Mouse (Mus musculus) telencephalon, adult 2 months (tissue): ENCODE results near the gene Idh3g.

Experiments
- DNase-seq: peaks from one replicate; pipeline ENCODE4 v3.0.0-alpha.2; 2011; ENCODE audit warnings: low read depth, low spot score

The Idh3g gene

GRCm38 (mm10) chrX:73786364-73787224 lies at the start of gene Idh3g, which contains the start of gene Ssr4:
Gene Idh3g, minus strand, starts transcription at chrX:73786897.
Gene Ssr4, plus strand, starts transcription at chrX:73787028.
- peak; percentile 96 for DNase-seq

DNA sequence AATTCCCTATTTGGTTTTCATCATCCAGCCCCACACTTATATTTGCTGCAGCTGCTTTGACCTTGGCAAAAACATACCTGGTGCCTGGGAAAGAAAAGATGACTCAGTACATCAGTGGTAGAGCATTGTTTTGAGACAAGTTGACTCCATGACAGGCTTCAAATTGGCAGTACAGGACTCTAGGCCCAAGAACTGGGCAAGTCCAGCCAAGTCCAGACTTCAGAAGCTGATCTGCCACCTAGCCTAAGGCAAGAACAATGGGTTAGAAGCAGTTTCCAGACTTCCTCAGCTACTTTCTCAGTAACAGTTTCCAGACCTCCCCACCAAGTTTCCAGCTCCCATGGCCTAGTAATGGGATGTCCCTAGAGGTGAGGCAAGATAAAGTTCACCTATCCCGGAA lies 49.0 kb upstream of the Idh3g start:
- no peak for DNase-seq

- peak; percentile 29 for DNase-seq
Observed at GRCm38 (mm10) chrX:73824185-73825151, 37.8 kb upstream of the Idh3g start, which contains the start of gene Pdzd4. Gene Pdzd4, minus strand, starts transcription at chrX:73824969.

GRCm38 (mm10) chrX:73823747-73824146 lies 37.0 kb upstream of the Idh3g start:
- no peak for DNase-seq

DNA sequence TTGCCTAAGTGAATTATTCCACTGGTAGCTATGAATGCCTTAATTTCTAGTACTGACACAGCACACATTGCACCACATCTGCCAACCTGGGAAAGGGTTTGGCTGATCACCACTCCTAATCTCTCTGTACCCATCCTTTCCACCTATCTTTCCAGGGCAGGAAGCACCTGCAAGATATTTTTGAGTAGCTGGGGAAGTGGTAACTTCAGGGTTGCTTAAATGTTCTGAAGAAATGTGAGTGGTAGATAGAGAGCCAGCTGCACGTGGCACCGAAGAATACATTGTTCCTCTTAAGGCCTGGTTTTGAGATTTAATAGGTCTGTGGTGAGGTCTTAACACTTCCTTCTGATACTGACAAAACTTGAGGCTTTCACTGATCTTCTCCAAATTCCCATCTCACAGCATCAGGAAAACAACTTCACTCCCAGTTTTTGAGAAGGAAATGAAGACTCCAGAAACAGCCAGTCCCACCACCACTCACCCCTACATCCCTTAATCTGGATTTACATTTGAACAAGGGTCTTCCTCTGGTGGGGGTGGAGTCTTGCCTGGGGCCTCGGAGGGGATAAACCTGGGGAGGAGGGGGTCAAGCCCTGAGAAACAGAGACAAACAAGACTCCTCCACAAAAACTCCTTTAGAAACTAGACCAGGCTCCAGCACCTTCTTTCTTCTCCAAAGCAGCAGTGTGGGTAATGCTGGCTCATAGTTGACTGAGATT lies 30.1 kb upstream of the Idh3g start:
- no peak for DNase-seq

DNA sequence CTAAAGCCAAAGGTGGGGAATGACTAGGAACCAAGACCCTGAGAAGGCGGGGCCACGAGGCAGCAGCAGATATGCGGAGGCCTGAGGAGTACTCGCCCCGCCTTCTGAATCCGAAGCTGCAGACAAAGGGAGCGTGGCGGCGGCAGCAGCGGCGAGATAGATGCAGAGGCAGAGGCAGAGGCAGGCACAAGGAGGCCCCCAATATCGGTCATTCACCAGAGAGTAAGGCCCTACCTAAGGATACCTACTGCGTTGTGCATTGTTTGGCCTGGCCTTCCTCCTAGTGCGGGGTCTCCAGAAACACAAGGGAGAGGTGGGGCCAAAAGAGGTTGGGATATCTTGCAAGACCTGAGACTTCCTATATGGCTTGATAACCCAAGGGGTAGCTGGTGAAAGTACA lies 28.4 kb upstream of the Idh3g start:
- no peak for DNase-seq

DNA sequence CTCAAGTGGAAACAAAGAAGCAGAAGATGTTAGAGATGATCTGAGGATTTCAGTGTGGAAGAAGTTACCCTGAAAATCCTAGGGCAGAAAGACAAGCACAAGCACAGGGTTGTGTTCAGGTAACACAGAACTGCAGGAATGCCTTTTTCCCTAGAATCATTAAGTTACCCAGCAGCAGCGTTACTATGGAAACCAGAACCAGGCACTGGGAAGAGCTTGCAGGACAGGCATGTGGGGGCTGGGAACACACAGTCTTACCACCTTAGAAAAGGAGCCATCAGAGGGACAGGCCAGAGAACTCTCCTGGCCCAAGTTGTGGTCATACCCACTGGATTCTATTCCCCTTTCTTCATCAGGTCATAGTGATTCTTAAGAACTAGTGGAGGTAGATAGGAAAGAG lies 19.1 kb upstream of the Idh3g start:
- peak; percentile 42 for DNase-seq

GRCm38 (mm10) chrX:73798502-73798901 lies 11.8 kb upstream of the Idh3g start:
- no peak for DNase-seq

GRCm38 (mm10) chrX:73797511-73797910 lies 10.8 kb upstream of the Idh3g start:
- no peak for DNase-seq

DNA sequence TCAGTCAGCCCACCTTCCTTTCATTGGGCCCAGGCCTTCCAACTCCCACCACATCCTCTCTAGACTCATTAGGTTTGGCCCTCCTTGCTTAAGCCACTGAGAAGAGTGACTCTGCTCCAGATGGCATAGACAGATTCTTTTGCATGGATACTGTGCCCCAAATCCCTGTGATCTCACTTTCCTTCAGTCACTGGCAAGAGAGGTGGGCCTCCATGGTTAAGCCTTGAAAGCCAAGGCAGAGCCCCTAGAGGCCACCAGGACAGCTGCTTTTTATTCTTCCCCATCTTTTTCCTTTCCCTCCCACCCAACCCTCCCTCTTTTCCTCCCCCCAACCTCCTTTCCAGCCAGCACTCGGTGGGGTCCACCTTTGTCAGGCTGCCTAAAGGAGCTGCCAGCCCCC lies 6.8 kb upstream of the Idh3g start:
- DNase-seq, result no peak

GRCm38 (mm10) chrX:73793039-73793438 lies 6.3 kb upstream of the Idh3g start:
- no peak for DNase-seq

- DNase-seq, result no peak
Observed at GRCm38 (mm10) chrX:73788501-73788900, 1.8 kb upstream of the Idh3g start.

- DNase-seq, result no peak
Observed at GRCm38 (mm10) chrX:73787225-73787558, 495 bp upstream of the Idh3g start.

GRCm38 (mm10) chrX:73785666-73786065 lies 1.0 kb downstream of the Idh3g start:
- no peak for DNase-seq

- no peak for DNase-seq
Observed at GRCm38 (mm10) chrX:73782227-73782626, 4.5 kb downstream of the Idh3g start.

- DNase-seq, result no peak
Observed at GRCm38 (mm10) chrX:73774802-73775483, 11.8 kb downstream of the Idh3g start.

GRCm38 (mm10) chrX:73774168-73774760 lies 12.4 kb downstream of the Idh3g start, which contains the start of gene Srpk3:
Gene Srpk3, plus strand, starts transcription at chrX:73774405.
- DNase-seq, result no peak

- DNase-seq, result no peak
Observed at GRCm38 (mm10) chrX:73767267-73767666, 19.4 kb downstream of the Idh3g start.

DNA sequence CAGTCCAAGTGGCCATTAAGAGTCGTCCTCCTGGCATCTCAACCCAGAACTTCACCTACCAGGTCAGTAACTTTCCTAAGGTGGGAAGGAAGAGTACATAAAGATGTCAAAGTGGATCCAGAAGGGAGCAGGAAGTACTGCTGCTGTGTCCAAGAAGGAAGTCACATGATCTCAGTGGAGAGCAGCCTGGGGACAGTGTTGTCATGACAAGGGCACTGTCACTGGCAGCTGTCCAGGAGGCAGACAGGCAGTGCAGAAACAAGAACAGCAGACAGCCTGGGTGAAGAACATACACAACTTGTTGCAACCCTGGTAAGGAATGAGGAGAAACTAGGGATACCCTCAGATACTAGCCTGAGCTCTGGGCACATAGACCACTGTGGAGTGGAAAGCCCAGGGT lies 21.4 kb downstream of the Idh3g start:
- DNase-seq, result no peak

- peak; percentile 27 for DNase-seq
Observed at GRCm38 (mm10) chrX:73758611-73759290, 27.9 kb downstream of the Idh3g start.
